Mouse (Mus musculus) MEL (cell line): ENCODE results near the gene Snx4. TPM values are rescaled to one million over a fixed set of nuclear protein-coding genes. Genes with fewer than 3 reads are reported as not detected.
A peak's percentile ranks its signal among the peaks of the same experiment; 100 is the strongest.

Source experiments
- DNase-seq: peaks from one replicate; pipeline ENCODE4 v3.0.0; 2011; ENCODE audit warnings: low read depth, low spot score
- H3K27ac ChIP-seq: 2 replicates; pipeline ENCODE4 v1.5.1; 2012; ENCODE audit warnings: low read depth, mild to moderate bottlenecking, control low read depth, low read length, moderate library complexity; ENCODE audit not compliant: control insufficient read depth
- H3K27me3 ChIP-seq, 2 experiments: fragments of 150-350 bp in 1 of 2; sonication (generic) in 1 of 2; 2 replicates each; pipeline ENCODE4 v1.6.1; 2012; ENCODE audit warnings: low read length in 2 of 2, mild to moderate bottlenecking in 2 of 2, improper control_type of control experiment in 1 of 2, moderate library complexity in 1 of 2; ENCODE audit not compliant: insufficient read depth in 2 of 2, control insufficient read depth in 1 of 2
- H3K36me3 ChIP-seq, 2 experiments: 2 replicates each; pipeline ENCODE4 v1.6.1; 2012 to 2014; ENCODE audit warnings: low read length in 2 of 2, improper control_type of control experiment in 1 of 2, inconsistent platforms in 1 of 2, mild to moderate bottlenecking in 1 of 2; ENCODE audit not compliant: insufficient read depth in 2 of 2, control insufficient read depth in 1 of 2
- H3K4me1 ChIP-seq, 2 experiments: fragments of 150-350 bp in 1 of 2; sonication (generic) in 1 of 2; 2 replicates each; pipeline ENCODE4 v1.6.1; 2012; ENCODE audit warnings: low read length in 2 of 2, improper control_type of control experiment in 1 of 2, mild to moderate bottlenecking in 1 of 2; ENCODE audit not compliant: insufficient read depth in 2 of 2, control insufficient read depth in 1 of 2
- H3K4me3 ChIP-seq, 2 experiments: fragments of 150-350 bp in 1 of 2; sonication (generic) in 1 of 2; 2 replicates each; pipeline ENCODE4 v1.5.1; 2012; ENCODE audit warnings: low read depth in 2 of 2, low read length in 2 of 2, mild to moderate bottlenecking in 2 of 2, moderate library complexity in 2 of 2, control low read depth in 1 of 2, improper control_type of control experiment in 1 of 2; ENCODE audit not compliant: control insufficient read depth in 1 of 2, insufficient read depth in 1 of 2
- H3K79me2 ChIP-seq: 2 replicates; pipeline ENCODE4 v1.6.1; 2012; ENCODE audit warnings: mild to moderate bottlenecking, low read length, moderate library complexity; ENCODE audit not compliant: control insufficient read depth, poor library complexity, insufficient read depth
- H3K9ac ChIP-seq: 2 replicates; pipeline ENCODE4 v1.6.1; 2012; ENCODE audit warnings: low read depth, mild to moderate bottlenecking, control low read depth, low read length, moderate library complexity; ENCODE audit not compliant: control insufficient read depth, poor library complexity, severe bottlenecking
- H3K9me3 ChIP-seq: fragments of 150-350 bp; sonication (generic); replicated peaks from 2 replicates; pipeline ENCODE4 v1.6.1; 2012; ENCODE audit warnings: mild to moderate bottlenecking, low read length, improper control_type of control experiment, moderate library complexity; ENCODE audit not compliant: insufficient read depth
- BHLHE40 ChIP-seq: IDR thresholded peaks from 2 replicates; pipeline ENCODE4 v1.6.1; 2012; ENCODE audit warnings: low read depth, mild to moderate bottlenecking, inconsistent platforms, low read length, improper control_type of control experiment, borderline replicate concordance
- CHD1 ChIP-seq: IDR thresholded peaks from 2 replicates; pipeline ENCODE4 v1.6.1; 2012; ENCODE audit warnings: low read depth, mild to moderate bottlenecking, inconsistent platforms, low read length, improper control_type of control experiment
- CTCF ChIP-seq, 3 experiments: IDR thresholded peaks in 2 of 3; conservative IDR thresholded peaks in 1 of 3; 2 replicates each; pipeline ENCODE4 v1.5.1; 2011 to 2012; ENCODE audit warnings: low read length in 3 of 3, low read depth in 2 of 3, mild to moderate bottlenecking in 2 of 3, improper control_type of control experiment in 1 of 3, inconsistent platforms in 1 of 3, mixed read lengths in 1 of 3, moderate library complexity in 1 of 3; ENCODE audit not compliant: control insufficient read depth in 1 of 3, insufficient read depth in 1 of 3, poor library complexity in 1 of 3, severe bottlenecking in 1 of 3
- E2F4 ChIP-seq: IDR thresholded peaks from 2 replicates; pipeline ENCODE4 v1.6.1; 2011; ENCODE audit warnings: low read depth, low read length, improper control_type of control experiment, borderline replicate concordance
- EP300 ChIP-seq, 2 experiments: IDR thresholded peaks; 2 replicates each; pipeline ENCODE4 v1.6.1; 2011; ENCODE audit warnings: improper control_type of control experiment in 2 of 2, low read length in 2 of 2, low read depth in 1 of 2, mild to moderate bottlenecking in 1 of 2
- ETS1 ChIP-seq: IDR thresholded peaks from 2 replicates; pipeline ENCODE4 v1.6.1; 2012; ENCODE audit warnings: low read depth, mild to moderate bottlenecking, inconsistent platforms, low read length, improper control_type of control experiment, moderate library complexity
- GATA1 ChIP-seq: IDR thresholded peaks from 2 replicates; pipeline ENCODE4 v1.6.1; 2011; ENCODE audit warnings: low read depth, low read length, improper control_type of control experiment
- HCFC1 ChIP-seq: IDR thresholded peaks from 2 replicates; pipeline ENCODE4 v1.6.1; 2012; ENCODE audit warnings: low read depth, mild to moderate bottlenecking, inconsistent platforms, low read length, improper control_type of control experiment, moderate library complexity
- MAX ChIP-seq: IDR thresholded peaks from 2 replicates; pipeline ENCODE4 v1.6.1; 2011; ENCODE audit warnings: low read length, improper control_type of control experiment
- MAZ ChIP-seq: IDR thresholded peaks from 2 replicates; pipeline ENCODE4 v1.6.1; 2012; ENCODE audit warnings: low read depth, mild to moderate bottlenecking, inconsistent platforms, low read length, improper control_type of control experiment
- MXI1 ChIP-seq: IDR thresholded peaks from 2 replicates; pipeline ENCODE4 v1.6.1; 2011; ENCODE audit warnings: mild to moderate bottlenecking, low read depth, low read length, improper control_type of control experiment
- NRF1 ChIP-seq: IDR thresholded peaks from 2 replicates; pipeline ENCODE4 v1.6.1; 2014; ENCODE audit warnings: low read depth, mild to moderate bottlenecking, inconsistent platforms, low read length, improper control_type of control experiment, moderate library complexity; ENCODE audit not compliant: poor library complexity, insufficient read depth, severe bottlenecking
- RAD21 ChIP-seq: IDR thresholded peaks from 2 replicates; pipeline ENCODE4 v1.6.1; 2011; ENCODE audit warnings: mild to moderate bottlenecking, low read depth, low read length, improper control_type of control experiment
- RCOR1 ChIP-seq: IDR thresholded peaks from 2 replicates; pipeline ENCODE4 v1.6.1; 2012; ENCODE audit warnings: low read depth, mild to moderate bottlenecking, inconsistent platforms, low read length, improper control_type of control experiment
- SIN3A ChIP-seq: IDR thresholded peaks from 2 replicates; pipeline ENCODE4 v1.6.1; 2012; ENCODE audit warnings: low read length, improper control_type of control experiment, inconsistent platforms
- UBTF ChIP-seq: IDR thresholded peaks from 2 replicates; pipeline ENCODE4 v1.6.1; 2012; ENCODE audit warnings: low read depth, mild to moderate bottlenecking, inconsistent platforms, low read length, improper control_type of control experiment, moderate library complexity, borderline replicate concordance; ENCODE audit not compliant: insufficient read depth
- USF1 ChIP-seq: IDR thresholded peaks from 2 replicates; pipeline ENCODE4 v1.6.1; 2014; ENCODE audit warnings: low read depth, mild to moderate bottlenecking, inconsistent platforms, low read length, improper control_type of control experiment, moderate library complexity
- USF2 ChIP-seq, 2 experiments: IDR thresholded peaks; 2 replicates each; pipeline ENCODE4 v1.6.1; 2011 to 2012; ENCODE audit warnings: improper control_type of control experiment in 2 of 2, low read length in 2 of 2, borderline replicate concordance in 1 of 2, inconsistent platforms in 1 of 2, low read depth in 1 of 2, mild to moderate bottlenecking in 1 of 2; ENCODE audit not compliant: insufficient read depth in 1 of 2
- ZKSCAN1 ChIP-seq: IDR thresholded peaks from 2 replicates; pipeline ENCODE4 v1.6.1; 2012; ENCODE audit warnings: low read depth, mild to moderate bottlenecking, inconsistent platforms, low read length, improper control_type of control experiment, moderate library complexity
- polyA plus RNA-seq, 2 experiments: library from polyadenylated mRNA; stranded (reverse) in 1 of 2; unstranded in 1 of 2; fragments of >175 nt in 1 of 2; fragments of >200 nt in 1 of 2; gene quantifications; 2 replicates each; pipeline versions ENCODE4 v1.2.1 to v1.2.4; 2012; ENCODE audit warnings: low replicate concordance in 2 of 2, low read depth in 1 of 2; ENCODE audit not compliant: insufficient read length in 2 of 2, insufficient read depth in 1 of 2, missing spikeins in 1 of 2
- total RNA-seq: library from RNA; depleted of rRNA; stranded (reverse); fragments of 300-350 nt; gene quantifications from 2 replicates; pipeline ENCODE4 v1.2.3, GENCODE M21; 2012

The Snx4 gene
- total and polyA plus RNA-seq, 3 experiments, result 34.7 to 36.1 TPM; not detected in 1

DNA sequence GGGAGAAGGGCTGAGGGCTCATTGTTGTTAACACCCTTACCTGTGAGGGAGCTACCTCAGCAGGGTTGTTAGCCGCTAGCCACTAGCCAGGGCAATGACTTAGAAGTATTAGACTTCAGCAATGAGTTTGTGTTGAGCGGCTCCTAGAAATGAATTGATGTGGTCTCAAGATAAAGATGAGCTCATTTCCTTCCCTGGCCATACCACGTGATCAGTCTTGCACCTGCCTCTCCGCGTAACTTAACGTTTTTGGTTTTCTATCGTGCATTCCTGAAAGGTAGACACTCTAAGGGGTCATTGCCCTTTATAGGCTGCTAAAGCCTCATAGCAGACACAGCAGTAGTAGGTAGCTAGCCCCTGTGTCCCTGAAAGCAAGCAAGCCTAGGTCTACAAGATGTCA, 92.4 kb downstream of the Snx4 start:
- H3K4me3 ChIP-seq, result peak overlapping the region; percentile 62 to 98
- H3K27me3 ChIP-seq, result no peaks in the 10 kb centered on the region; a peak in 1 of 4 replicates
- H3K27ac ChIP-seq, result no peak overlapping the region
- peak; percentile 60 for DNase-seq
- peaks cover 0 to 3% of the 10 kb centered on the region in 2 experiments; a peak in 2 of 4 replicates for H3K36me3 ChIP-seq
- TF ChIP-seq SIN3A (no peak; the same call in 1 of the 2 replicates), NRF1 (no peak), USF1 (peak; percentile 94), MAX (peak; percentile 75), GATA1 (peak; percentile 75), ETS1 (peak; percentile 67), USF2 (IDR thresholded peaks at IDR 0.05; ENCODE audit: borderline replicate concordance in 1 of 2, insufficient read depth in 1 of 2, low read depth in 1 of 2, low read length in 2 of 2) (peak in 1 of 2 experiments; percentile 72; a peak in 3 of 4 replicates)
- H3K9ac ChIP-seq, result peak overlapping the region; percentile 25; the same call in 1 of the 2 replicates
- no peaks in the 10 kb centered on the region for H3K9me3 ChIP-seq
- H3K79me2 ChIP-seq, result no peaks in the 10 kb centered on the region
- H3K4me1 ChIP-seq, result peaks cover 3 to 8% of the 10 kb centered on the region in 2 experiments; a peak in 2 of 4 replicates

GRCm38 (mm10) chr16:33344379-33344778, 93.1 kb downstream of the Snx4 start:
- peak overlapping the region; percentile 5; the same call in 1 of the 2 replicates for H3K9ac ChIP-seq
- H3K27me3 ChIP-seq, result no peaks in the 10 kb centered on the region; a peak in 1 of 4 replicates
- no peak overlapping the region for H3K27ac ChIP-seq
- no peaks in the 10 kb centered on the region for H3K9me3 ChIP-seq
- TF ChIP-seq CHD1 (no peak), E2F4 (no peak), MAZ (no peak), HCFC1 (no peak), ZKSCAN1 (no peak), EP300 (IDR thresholded peaks at IDR 0.05; ENCODE audit: low read depth in 1 of 2, low read length in 2 of 2) (no peak), BHLHE40 (no peak), SIN3A (no peak; the same call in none of the 2 replicates), RAD21 (no peak), MAX (no peak), UBTF (no peak), MXI1 (peak; percentile 73; the same call in 1 of the 2 replicates), USF1 (peak; percentile 59; the same call in 1 of the 2 replicates), CTCF (IDR thresholded peaks at IDR 0.05 in 2 of 3, conservative IDR thresholded peaks at IDR 0.05 in 1 of 3; ENCODE audit: control insufficient read depth in 1 of 3, insufficient read depth in 1 of 3, low read depth in 2 of 3, low read length in 3 of 3, poor library complexity in 1 of 3, severe bottlenecking in 1 of 3) (no peak), RCOR1 (no peak)
- no peaks in the 10 kb centered on the region for H3K79me2 ChIP-seq
- peaks cover 0 to 3% of the 10 kb centered on the region in 2 experiments; a peak in 2 of 4 replicates for H3K36me3 ChIP-seq
- peaks cover 3 to 8% of the 10 kb centered on the region in 2 experiments; a peak in 2 of 4 replicates for H3K4me1 ChIP-seq
- H3K4me3 ChIP-seq, result peak overlapping the region; percentile 62 to 98
- peak; percentile 54 for DNase-seq
